Mouse (Mus musculus) hindbrain, embryonic 13.5 days (tissue): ENCODE measurements around the gene Mettl8. TPM values are rescaled to one million over a fixed set of nuclear protein-coding genes. Genes with fewer than 3 reads are reported as not detected.

Source experiments
- ATAC-seq: fragments of 200-750 bp; cut with Nextera tagmentation; 2 replicates; pipeline ENCODE4 v1.8.0; 2017; ENCODE audit warnings: moderate TSS enrichment; ENCODE audit not compliant: low FRiP score
- H3K27ac ChIP-seq: fragments of 300-500 bp; sonication (generic); 2 replicates; pipeline ENCODE4 v1.5.1; 2015; ENCODE audit warnings: inconsistent platforms, mild to moderate bottlenecking, moderate library complexity
- H3K27me3 ChIP-seq: fragments of 300-500 bp; sonication (generic); 2 replicates; pipeline ENCODE4 v1.6.1; 2015; ENCODE audit warnings: mild to moderate bottlenecking, inconsistent platforms
- H3K36me3 ChIP-seq: fragments of 300-500 bp; sonication (generic); 2 replicates; pipeline ENCODE4 v1.6.1; 2015; ENCODE audit warnings: mild to moderate bottlenecking, inconsistent platforms
- H3K4me1 ChIP-seq: fragments of 300-500 bp; sonication (generic); replicated peaks from 2 replicates; pipeline ENCODE4 v1.6.1; 2015; ENCODE audit warnings: inconsistent platforms
- H3K4me2 ChIP-seq: fragments of 300-500 bp; sonication (generic); 2 replicates; pipeline ENCODE4 v1.6.1; 2015; ENCODE audit warnings: inconsistent platforms, mild to moderate bottlenecking, moderate library complexity
- H3K4me3 ChIP-seq: fragments of 300-500 bp; sonication (generic); 2 replicates; pipeline ENCODE4 v1.5.1; 2015; ENCODE audit warnings: mild to moderate bottlenecking, inconsistent platforms
- H3K9ac ChIP-seq: fragments of 300-500 bp; sonication (generic); 2 replicates; pipeline ENCODE4 v1.6.1; 2015; ENCODE audit warnings: mild to moderate bottlenecking, inconsistent platforms
- H3K9me3 ChIP-seq: fragments of 300-500 bp; sonication (generic); 2 replicates; pipeline ENCODE4 v1.6.1; 2016; ENCODE audit warnings: inconsistent platforms
- WGBS: fragments of 180-500 bp; shearing (Covaris S2); methylation state at CpG from one replicate; pipeline ENCODE4 v1.1.7; 2015; 5-methylcytosine and 5-hydroxymethylcytosine counted together
- polyA plus RNA-seq: library from polyadenylated mRNA; unstranded; fragments of >200 nt; fragmentation: Nextera tagmentation; extraction: Ambion mirVana; gene quantifications from 2 replicates; pipeline ENCODE4 v1.2.1, GENCODE M21; 2015

The Mettl8 gene
- polyA plus RNA-seq, 1 experiment from 2014 or later = 16.4 TPM

DNA sequence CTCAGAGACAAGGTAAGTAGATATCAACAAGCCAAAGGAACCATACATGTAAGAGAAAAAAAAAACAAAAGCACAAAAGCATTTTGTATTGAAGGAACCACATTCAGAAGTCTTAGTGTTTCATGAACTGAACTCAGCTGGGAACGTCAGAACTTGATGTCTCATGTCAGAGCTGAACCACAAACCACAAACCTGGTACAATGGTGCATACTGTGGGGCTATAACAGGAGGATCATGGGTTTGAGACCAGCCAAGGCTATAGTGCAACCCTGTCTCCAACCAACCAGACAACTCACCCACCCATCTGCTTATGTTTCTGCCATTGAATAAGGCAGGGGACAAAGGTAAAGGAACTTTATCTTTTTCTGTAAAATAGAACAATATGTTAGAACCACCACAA is 88.2 kb downstream of the Mettl8 start:
- Histone ChIP-seq H3K4me2 (no peak overlapping the region), H3K4me3 (no peak overlapping the region), H3K4me1 (no peaks in the 10 kb centered on the region), H3K27ac (no peak overlapping the region), H3K36me3 (peaks cover 9% of the 10 kb centered on the region; the same call in 1 of the 2 replicates), H3K9me3 (no peaks in the 10 kb centered on the region), H3K27me3 (no peaks in the 10 kb centered on the region), H3K9ac (no peak overlapping the region)
- WGBS = 86% methylated on average over 1 of the region's 1 CpGs
- no peak for ATAC-seq

DNA sequence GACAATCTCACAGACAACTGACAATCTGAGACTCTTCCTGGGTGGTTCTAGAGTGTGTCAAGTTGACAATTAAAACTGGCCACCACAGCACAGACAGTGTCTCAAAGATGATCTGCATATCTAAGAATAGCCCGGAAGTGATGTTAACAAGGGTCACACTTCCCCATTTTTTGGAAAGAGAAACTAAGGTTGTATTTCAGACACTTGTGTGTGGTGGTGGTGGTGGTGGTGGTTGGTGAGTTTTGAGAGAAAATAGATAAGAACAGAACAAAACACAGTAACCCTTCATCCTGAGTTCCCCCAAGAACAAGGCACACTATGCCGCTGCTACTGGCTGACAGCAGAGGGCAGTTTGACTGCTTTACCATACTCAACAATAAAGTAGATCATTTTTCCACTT is 90.6 kb downstream of the Mettl8 start:
- Histone ChIP-seq H3K4me2 (no peak overlapping the region), H3K27me3 (no peaks in the 10 kb centered on the region), H3K4me3 (no peak overlapping the region), H3K4me1 (peaks cover 6% of the 10 kb centered on the region; the same call in 1 of the 2 replicates), H3K27ac (no peak overlapping the region), H3K9me3 (no peaks in the 10 kb centered on the region), H3K9ac (no peak overlapping the region), H3K36me3 (peaks cover 9% of the 10 kb centered on the region; the same call in 1 of the 2 replicates)
- WGBS = 95% methylated on average over 2 of the region's 2 CpGs
- no peak for ATAC-seq

DNA sequence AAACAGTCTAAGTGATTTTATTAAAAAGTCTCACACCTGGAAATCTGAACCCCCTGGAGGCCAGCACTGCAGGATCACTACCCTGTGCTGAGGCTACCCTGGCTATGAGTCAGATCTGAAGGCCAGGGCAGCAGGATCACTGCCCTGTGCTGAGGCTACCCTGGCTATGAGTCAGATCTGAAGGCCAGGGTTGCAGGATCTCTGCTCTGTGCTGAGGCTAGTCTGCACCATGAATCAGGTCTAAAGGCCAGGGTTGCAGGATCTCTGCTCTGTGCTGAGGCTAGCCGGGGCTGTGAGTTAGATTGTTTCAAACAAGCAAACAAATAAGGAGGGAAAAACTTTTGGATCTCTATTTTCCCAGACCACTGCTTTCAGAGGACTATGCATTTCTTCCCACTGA is 92.5 kb downstream of the Mettl8 start:
- H3K9me3 ChIP-seq = no peaks in the 10 kb centered on the region
- H3K4me3 ChIP-seq = no peak overlapping the region
- no peak overlapping the region for H3K4me2 ChIP-seq
- no peak overlapping the region for H3K9ac ChIP-seq
- H3K36me3 ChIP-seq = peaks cover 9% of the 10 kb centered on the region; the same call in 1 of the 2 replicates
- no peak for ATAC-seq
- H3K27ac ChIP-seq = no peak overlapping the region
- WGBS = 94% methylated on average over 1 of the region's 1 CpGs
- H3K27me3 ChIP-seq = no peaks in the 10 kb centered on the region
- H3K4me1 ChIP-seq = peaks cover 9% of the 10 kb centered on the region; the same call in 1 of the 2 replicates

DNA sequence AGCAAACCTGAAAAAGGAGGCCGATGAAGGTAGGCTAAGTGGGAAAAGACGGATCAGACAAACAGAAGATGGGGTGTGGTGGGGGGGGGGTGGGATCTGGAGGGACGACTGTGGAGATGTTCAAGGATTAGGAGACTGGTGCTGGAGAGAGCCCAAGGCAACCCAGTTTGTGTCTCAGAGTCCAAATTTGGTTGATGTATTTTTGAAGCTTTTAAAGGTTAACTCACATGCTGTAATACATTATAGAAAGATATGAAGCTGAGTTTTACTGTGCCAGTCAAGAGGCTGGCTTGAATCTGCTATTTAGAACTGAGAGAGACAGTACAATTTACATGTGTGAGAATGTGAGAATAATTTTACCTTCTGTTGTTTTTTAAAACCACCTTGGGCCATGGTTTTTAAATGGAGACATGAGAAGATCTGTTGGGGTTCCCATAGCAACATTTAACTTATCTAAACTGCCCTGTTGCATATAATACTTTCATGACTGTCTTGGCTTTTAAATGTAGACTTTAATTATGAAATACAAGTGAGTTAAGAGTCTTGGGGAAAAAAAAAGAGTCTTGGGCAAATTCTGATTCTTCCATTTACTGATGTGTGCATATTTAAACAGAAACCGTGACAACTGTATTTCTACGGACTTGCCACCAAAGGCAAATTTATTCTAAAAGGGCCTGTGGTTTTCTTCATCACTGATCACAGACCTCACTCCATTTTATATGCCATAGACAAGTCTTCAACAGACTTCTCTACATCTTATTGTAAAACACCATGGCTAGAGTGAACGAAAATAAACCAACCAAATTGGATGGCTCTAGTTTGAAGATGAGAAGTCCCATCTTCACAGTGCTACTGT is 94.1 kb downstream of the Mettl8 start:
- WGBS = 82% methylated on average over 6 of the region's 6 CpGs
- no peaks in the 10 kb centered on the region for H3K27me3 ChIP-seq
- no peak overlapping the region for H3K4me3 ChIP-seq
- ATAC-seq = no peak
- H3K4me1 ChIP-seq = peaks cover 9% of the 10 kb centered on the region; the same call in 1 of the 2 replicates
- no peak overlapping the region for H3K4me2 ChIP-seq
- H3K9me3 ChIP-seq = no peaks in the 10 kb centered on the region
- H3K36me3 ChIP-seq = peaks cover 9% of the 10 kb centered on the region; the same call in 1 of the 2 replicates
- H3K27ac ChIP-seq = no peak overlapping the region
- H3K9ac ChIP-seq = no peak overlapping the region

DNA sequence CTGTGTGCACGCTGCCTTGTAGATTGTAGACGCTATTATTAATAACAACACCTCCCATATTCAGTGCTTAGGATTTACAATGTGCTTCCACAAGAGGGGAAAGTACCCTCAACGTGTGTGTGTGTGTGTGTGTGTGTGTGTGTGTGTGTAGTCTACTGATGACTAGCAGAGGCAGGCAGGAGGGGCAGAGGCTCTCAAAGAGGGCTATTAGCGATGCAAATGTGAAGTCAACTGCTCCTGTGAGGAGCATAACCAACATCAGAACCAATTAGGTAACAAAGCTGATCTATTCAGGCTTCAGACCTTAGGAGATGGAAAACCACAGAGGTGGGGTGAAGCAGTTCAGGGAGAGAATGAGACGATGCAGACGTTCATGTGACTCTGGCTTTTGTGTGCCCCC is 95.3 kb downstream of the Mettl8 start:
- WGBS = 65% methylated on average over 6 of the region's 6 CpGs
- H3K27me3 ChIP-seq = no peaks in the 10 kb centered on the region
- peak overlapping the region; percentile 18; the same call in 1 of the 2 replicates for H3K27ac ChIP-seq
- H3K4me1 ChIP-seq = peaks cover 9% of the 10 kb centered on the region; the same call in 1 of the 2 replicates
- ATAC-seq = peak; percentile 65; the same call in 1 of the 2 replicates
- H3K4me3 ChIP-seq = no peak overlapping the region
- H3K36me3 ChIP-seq = peaks cover 3% of the 10 kb centered on the region; the same call in 1 of the 2 replicates
- H3K4me2 ChIP-seq = no peak overlapping the region
- H3K9me3 ChIP-seq = no peaks in the 10 kb centered on the region
- H3K9ac ChIP-seq = no peak overlapping the region

DNA sequence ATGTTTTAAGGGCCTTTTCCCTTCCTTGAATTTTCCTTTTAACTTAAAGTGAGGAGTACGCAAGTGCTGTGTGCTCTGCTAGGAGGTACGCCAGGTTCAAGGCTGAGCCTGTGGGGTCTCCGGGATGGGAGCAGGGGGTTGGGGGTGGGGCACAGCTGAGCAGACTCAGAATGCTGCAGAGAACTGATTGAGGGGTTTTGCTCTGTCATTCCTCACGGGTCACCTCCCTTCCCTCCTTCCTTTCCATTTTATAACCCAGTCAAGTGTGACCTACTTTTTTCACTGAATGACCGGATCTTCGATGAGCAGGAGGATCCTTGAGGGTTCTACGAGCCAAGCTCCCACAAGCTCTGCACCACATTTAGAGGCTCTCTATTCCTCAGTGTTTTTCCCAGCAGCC is 96.0 kb downstream of the Mettl8 start:
- ATAC-seq = no peak
- H3K27me3 ChIP-seq = no peaks in the 10 kb centered on the region
- no peaks in the 10 kb centered on the region for H3K9me3 ChIP-seq
- H3K4me2 ChIP-seq = no peak overlapping the region
- peak overlapping the region; percentile 18; the same call in 1 of the 2 replicates for H3K27ac ChIP-seq
- H3K9ac ChIP-seq = no peak overlapping the region
- WGBS = 48% methylated on average over 7 of the region's 7 CpGs
- H3K4me3 ChIP-seq = no peak overlapping the region
- H3K4me1 ChIP-seq = peaks cover 9% of the 10 kb centered on the region; the same call in 1 of the 2 replicates
- H3K36me3 ChIP-seq = no peaks in the 10 kb centered on the region

DNA sequence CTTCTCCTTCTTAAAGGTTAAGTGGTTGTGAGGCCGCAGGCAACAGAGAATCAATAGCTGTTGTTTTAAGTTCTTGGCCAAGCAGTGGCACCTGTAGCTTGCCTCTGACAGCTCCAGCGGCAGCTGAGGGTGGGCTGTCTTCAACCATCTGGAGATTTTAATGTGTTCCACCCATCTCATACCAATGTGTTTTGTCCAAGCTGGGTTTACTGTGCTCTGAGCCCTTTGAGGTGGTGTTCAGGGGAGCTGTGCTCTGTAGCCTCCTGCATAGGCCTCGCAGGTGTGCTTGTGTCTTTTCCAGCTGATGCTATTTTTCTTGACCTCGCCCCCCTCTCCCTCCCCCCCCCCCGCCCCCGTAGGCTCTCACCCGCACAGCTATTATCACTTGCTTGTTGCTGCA is 96.8 kb downstream of the Mettl8 start:
- H3K4me3 ChIP-seq = no peak overlapping the region
- H3K4me1 ChIP-seq = peaks cover 9% of the 10 kb centered on the region; the same call in 1 of the 2 replicates
- ATAC-seq = no peak
- no peak overlapping the region for H3K27ac ChIP-seq
- no peaks in the 10 kb centered on the region for H3K36me3 ChIP-seq
- H3K27me3 ChIP-seq = no peaks in the 10 kb centered on the region
- 84% methylated on average over 6 of the region's 7 CpGs for WGBS
- no peak overlapping the region for H3K9ac ChIP-seq
- H3K9me3 ChIP-seq = no peaks in the 10 kb centered on the region
- H3K4me2 ChIP-seq = no peak overlapping the region

DNA sequence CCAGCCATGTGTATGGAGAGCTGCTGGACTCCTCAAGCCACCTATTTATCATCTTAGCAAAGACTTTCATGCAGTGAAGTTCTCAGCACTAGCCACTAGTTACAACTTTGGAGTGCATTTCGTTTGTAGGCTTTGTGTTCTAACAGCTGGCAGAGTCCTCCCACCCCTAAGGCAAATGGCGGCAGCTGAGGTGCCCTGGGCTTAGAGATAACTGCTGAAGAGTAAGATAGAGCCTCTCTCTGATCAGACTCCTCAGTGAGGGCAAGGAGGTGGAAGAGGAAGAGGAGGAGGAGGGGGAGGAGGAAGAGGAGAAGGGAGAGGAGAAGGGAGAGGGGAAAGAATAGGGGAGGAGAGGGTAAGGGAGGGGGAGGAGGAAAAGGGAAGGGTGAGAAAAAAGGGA is 101.8 kb downstream of the Mettl8 start:
- no peak for ATAC-seq
- no peaks in the 10 kb centered on the region for H3K4me1 ChIP-seq
- no peak overlapping the region for H3K4me2 ChIP-seq
- 58% methylated on average over 2 of the region's 2 CpGs for WGBS
- no peak overlapping the region for H3K9ac ChIP-seq
- no peak overlapping the region for H3K27ac ChIP-seq
- no peak overlapping the region for H3K4me3 ChIP-seq
- no peaks in the 10 kb centered on the region for H3K36me3 ChIP-seq
- H3K27me3 ChIP-seq = no peaks in the 10 kb centered on the region
- H3K9me3 ChIP-seq = no peaks in the 10 kb centered on the region

DNA sequence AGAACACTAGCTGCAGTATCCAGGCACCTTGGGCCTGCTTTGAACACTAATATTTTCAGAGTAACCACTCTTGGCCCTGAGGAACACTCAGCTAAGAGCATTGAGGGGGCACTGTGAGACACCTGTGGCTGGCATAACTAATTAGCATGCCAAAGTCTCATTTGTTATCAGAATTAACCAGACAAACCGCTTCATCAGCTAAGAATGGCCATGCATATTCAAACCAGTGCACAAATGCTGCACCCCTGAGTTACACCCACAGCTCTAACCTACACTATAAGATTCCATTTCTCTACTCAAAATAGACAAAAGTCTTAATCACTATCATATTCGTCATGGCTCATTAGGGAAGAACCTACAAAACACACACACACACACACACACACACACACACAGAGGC is 103.4 kb downstream of the Mettl8 start:
- no peak overlapping the region for H3K4me2 ChIP-seq
- H3K27ac ChIP-seq = no peak overlapping the region
- no peaks in the 10 kb centered on the region for H3K4me1 ChIP-seq
- H3K36me3 ChIP-seq = no peaks in the 10 kb centered on the region
- H3K27me3 ChIP-seq = no peaks in the 10 kb centered on the region
- 78% methylated on average over 2 of the region's 2 CpGs for WGBS
- no peak for ATAC-seq
- H3K9ac ChIP-seq = no peak overlapping the region
- no peak overlapping the region for H3K4me3 ChIP-seq
- no peaks in the 10 kb centered on the region for H3K9me3 ChIP-seq

DNA sequence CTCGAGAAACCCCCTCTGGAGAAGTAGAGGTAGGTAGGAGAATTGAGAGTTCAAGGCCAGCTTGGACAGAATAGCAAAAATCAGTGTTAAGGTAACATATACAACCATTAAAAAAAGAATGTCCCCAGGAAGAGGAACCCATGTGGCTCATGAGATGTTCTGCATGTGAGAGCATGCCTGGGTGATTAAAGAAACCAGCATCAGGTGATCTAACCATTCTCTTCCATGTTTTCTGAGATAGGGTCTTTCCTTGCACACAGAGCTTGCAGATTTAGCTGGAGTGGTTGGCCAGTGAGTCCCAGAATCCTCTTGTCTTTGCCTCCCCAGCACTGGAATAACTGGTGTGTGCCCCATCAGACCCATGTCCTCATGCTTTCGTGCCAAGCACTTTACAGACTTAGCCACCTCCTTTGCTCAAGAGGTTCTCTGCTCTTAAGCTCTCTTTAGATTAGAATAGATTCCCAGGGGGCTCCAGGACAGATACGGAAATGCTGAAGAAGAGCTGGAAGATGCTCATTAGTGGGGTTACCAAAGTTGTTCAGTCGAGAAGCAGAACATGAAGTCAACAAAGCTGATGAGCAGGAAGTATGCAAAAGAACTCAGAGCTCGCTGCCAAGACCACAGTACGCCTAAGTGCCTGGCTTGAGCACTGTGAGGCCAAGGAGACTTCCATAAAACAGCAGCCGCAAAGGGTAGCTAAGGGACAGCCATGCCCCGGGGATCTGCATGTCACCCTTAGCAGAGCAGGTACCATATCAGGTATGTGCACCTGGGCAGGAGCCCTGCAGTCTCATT is 110.7 kb downstream of the Mettl8 start:
- Histone ChIP-seq H3K9me3 (no peaks in the 10 kb centered on the region), H3K9ac (no peak overlapping the region), H3K27ac (no peak overlapping the region), H3K4me3 (no peak overlapping the region), H3K4me2 (no peak overlapping the region), H3K27me3 (no peaks in the 10 kb centered on the region), H3K36me3 (no peaks in the 10 kb centered on the region), H3K4me1 (no peaks in the 10 kb centered on the region)
- no peak for ATAC-seq
- 88% methylated on average over 8 of the region's 8 CpGs for WGBS

DNA sequence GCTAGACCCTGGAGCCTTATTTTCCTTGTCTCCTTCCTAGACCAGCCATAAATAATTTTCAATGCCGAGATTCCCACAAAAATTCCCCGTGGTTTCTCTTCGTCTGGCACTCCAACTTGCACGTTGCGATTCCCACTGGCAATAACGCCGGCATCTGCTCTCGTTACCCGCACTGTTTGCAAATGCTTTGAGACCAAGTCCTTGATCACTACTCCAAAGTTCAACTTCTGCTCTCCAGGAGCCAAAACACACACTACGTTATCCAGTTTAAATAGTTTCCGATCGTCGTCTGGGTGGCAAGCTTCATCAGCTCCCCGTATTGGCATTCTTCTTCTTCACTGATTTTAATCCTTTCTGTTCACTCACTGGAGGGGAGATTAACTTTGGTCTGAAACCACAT is 114.6 kb downstream of the Mettl8 start:
- no peak for ATAC-seq
- Histone ChIP-seq H3K4me1 (no peaks in the 10 kb centered on the region; the same call in 1 of the 2 replicates), H3K4me3 (no peak overlapping the region), H3K9ac (no peak overlapping the region), H3K27ac (no peak overlapping the region), H3K27me3 (no peaks in the 10 kb centered on the region), H3K9me3 (no peaks in the 10 kb centered on the region), H3K36me3 (no peaks in the 10 kb centered on the region), H3K4me2 (no peak overlapping the region)
- 88% methylated on average over 14 of the region's 14 CpGs for WGBS

DNA sequence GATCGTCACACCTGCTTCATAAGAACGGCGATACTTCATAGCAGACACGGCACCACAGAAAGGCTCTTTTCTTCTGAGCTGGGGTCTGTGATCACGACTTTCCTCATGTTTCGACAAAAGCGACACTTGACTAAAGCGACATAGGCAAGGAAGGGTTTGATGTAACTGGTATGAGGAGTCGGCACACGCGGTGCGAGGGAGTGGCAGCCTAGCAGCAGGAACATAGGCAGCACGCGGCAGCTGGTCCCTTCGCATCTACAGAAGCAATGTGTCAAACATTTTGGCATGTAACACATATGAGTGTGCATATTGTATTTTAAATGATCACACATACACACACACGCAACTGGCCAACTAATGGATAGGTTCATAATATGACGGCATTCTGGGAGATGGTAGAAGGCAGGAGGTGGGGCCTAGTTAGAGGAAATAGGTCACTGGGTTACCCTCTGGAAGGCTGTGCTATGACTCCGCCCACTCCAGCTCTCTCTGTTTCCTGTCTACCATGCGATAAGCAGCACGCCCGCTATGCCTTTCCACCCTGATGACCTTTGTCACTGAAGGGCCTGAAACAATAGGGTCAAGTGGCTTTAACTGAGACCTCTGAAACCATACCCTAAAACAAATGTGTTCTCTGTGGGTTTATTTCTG is 116.4 kb downstream of the Mettl8 start:
- Histone ChIP-seq H3K27ac (no peak overlapping the region), H3K9me3 (no peaks in the 10 kb centered on the region), H3K4me3 (no peak overlapping the region), H3K36me3 (no peaks in the 10 kb centered on the region), H3K9ac (no peak overlapping the region), H3K4me2 (peak overlapping the region; percentile 8; the same call in 1 of the 2 replicates), H3K4me1 (no peaks in the 10 kb centered on the region; the same call in 1 of the 2 replicates), H3K27me3 (no peaks in the 10 kb centered on the region)
- ATAC-seq = no peak
- 80% methylated on average over 21 of the region's 21 CpGs for WGBS
